Mouse (Mus musculus): Measurements from ENCODE around the gene Trim67.

Trim67 gene

GRCm38 (mm10) chr8:124878141-124878540 lies 85.2 kb downstream of the Trim67 start:
- DNase-seq (ENCODE audit: low read depth), result no peak

- no peak for DNase-seq (ENCODE audit: low read depth)
Observed at GRCm38 (mm10) chr8:124878946-124879526, 86.1 kb downstream of the Trim67 start.
